Mouse (Mus musculus) heart, postnatal 4 days (tissue): ENCODE results near the gene Kcna1. TPM values are rescaled to one million over a fixed set of nuclear protein-coding genes. Genes with fewer than 3 reads are reported as not detected.

Experiments used
- DNase-seq: peaks from one replicate; pipeline ENCODE4 v3.0.0; 2021
- total RNA-seq, 2 experiments: library from RNA; stranded (reverse); gene quantifications; 2 replicates each; pipeline ENCODE4 v1.2.3; 2021

The Kcna1 gene
- total RNA-seq = under 1 TPM; 0.29 to 0.59 TPM

GRCm38 (mm10) chr6:126646381-126646780 lies at the start of gene Kcna1:
Gene Kcna1 (minus strand): TSS chr6:126646384.
- DNase-seq = no peak

- DNase-seq = no peak
These were observed 40.9 kb upstream of the Kcna1 start for GRCm38 (mm10) chr6:126687120-126687519.

- DNase-seq = no peak
These were observed 39.0 kb upstream of the Kcna1 start for GRCm38 (mm10) chr6:126685135-126685534.

- DNase-seq = peak; percentile 13
These were observed 32.8 kb upstream of the Kcna1 start for GRCm38 (mm10) chr6:126678961-126679360.

- DNase-seq = peak; percentile 20
These were observed 20.8 kb upstream of the Kcna1 start for GRCm38 (mm10) chr6:126667001-126667400.

GRCm38 (mm10) chr6:126666091-126666490 lies 19.9 kb upstream of the Kcna1 start:
- DNase-seq = no peak

- no peak for DNase-seq
These were observed 18.4 kb upstream of the Kcna1 start for GRCm38 (mm10) chr6:126664569-126664968.

GRCm38 (mm10) chr6:126657646-126658394 lies 11.6 kb upstream of the Kcna1 start:
- DNase-seq = no peak

- no peak for DNase-seq
These were observed 7.4 kb upstream of the Kcna1 start for GRCm38 (mm10) chr6:126653561-126653960.

- DNase-seq = peak; percentile 14
These were observed 383 bp downstream of the Kcna1 start for GRCm38 (mm10) chr6:126645644-126646358.

GRCm38 (mm10) chr6:126645044-126645541 lies 1.1 kb downstream of the Kcna1 start:
- no peak for DNase-seq

GRCm38 (mm10) chr6:126644181-126645043 lies 1.8 kb downstream of the Kcna1 start:
- DNase-seq = peak; percentile 9

GRCm38 (mm10) chr6:126643341-126644055 lies 2.7 kb downstream of the Kcna1 start:
- DNase-seq = no peak

- peak; percentile 22 for DNase-seq
These were observed 3.3 kb downstream of the Kcna1 start for GRCm38 (mm10) chr6:126642856-126643321.

GRCm38 (mm10) chr6:126628451-126628850 lies 17.7 kb downstream of the Kcna1 start:
- DNase-seq = no peak

GRCm38 (mm10) chr6:126618455-126618854 lies 27.7 kb downstream of the Kcna1 start:
- DNase-seq = no peak

GRCm38 (mm10) chr6:126610746-126611145 lies 35.4 kb downstream of the Kcna1 start:
- no peak for DNase-seq

- no peak for DNase-seq
These were observed 36.8 kb downstream of the Kcna1 start for GRCm38 (mm10) chr6:126609193-126609947.

- DNase-seq = no peak
These were observed 44.3 kb downstream of the Kcna1 start for GRCm38 (mm10) chr6:126601843-126602326.

- DNase-seq = no peak
These were observed 46.8 kb downstream of the Kcna1 start for GRCm38 (mm10) chr6:126599201-126599995.
